Mouse (Mus musculus) B cell, adult 2 months (primary cell): ENCODE measurements around the gene Trpm3.

Experiments used
- DNase-seq, 2 experiments: peaks; one replicate each; pipeline ENCODE4 v3.0.0; 2022

Trpm3 gene

DNA sequence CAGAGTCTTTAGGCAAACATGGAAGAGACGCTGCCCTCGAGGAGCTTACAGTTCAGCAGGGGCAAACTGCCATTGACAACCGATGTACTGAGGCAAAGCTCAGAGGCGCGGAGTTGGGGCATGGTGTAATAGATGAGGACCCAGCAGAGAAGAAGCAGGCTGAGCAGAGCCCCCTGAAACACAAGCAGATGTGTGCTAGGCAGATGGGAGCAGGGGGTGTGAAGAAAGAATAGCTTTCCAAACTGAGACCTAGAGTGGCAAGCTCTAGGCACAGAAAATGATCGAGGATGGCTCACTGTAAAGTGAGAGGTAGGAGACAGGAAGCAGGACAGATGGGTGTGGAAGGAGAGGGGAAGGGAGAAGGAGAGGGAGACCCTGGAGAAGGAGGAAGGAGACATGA lies 792.2 kb downstream of the Trpm3 start:
- no peak for DNase-seq

DNA sequence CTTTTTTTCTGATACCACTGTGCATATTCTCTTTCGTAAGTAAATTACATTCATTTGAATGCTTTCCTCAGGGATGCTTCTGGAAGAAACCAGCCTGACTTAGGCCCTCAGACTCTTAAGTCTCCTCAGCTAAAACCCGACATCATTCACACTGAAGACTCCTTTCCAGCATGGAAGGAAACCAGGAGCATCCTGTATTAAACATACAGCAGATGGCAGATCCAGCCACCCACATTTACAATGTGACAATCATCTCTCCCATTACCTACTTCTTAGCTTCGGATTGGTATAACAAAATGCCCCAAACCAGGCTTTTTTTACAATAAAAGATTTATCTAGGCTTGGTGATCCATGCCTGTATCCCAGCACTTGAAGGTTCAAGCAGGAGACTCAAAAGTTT lies 796.2 kb downstream of the Trpm3 start:
- no peak for DNase-seq

DNA sequence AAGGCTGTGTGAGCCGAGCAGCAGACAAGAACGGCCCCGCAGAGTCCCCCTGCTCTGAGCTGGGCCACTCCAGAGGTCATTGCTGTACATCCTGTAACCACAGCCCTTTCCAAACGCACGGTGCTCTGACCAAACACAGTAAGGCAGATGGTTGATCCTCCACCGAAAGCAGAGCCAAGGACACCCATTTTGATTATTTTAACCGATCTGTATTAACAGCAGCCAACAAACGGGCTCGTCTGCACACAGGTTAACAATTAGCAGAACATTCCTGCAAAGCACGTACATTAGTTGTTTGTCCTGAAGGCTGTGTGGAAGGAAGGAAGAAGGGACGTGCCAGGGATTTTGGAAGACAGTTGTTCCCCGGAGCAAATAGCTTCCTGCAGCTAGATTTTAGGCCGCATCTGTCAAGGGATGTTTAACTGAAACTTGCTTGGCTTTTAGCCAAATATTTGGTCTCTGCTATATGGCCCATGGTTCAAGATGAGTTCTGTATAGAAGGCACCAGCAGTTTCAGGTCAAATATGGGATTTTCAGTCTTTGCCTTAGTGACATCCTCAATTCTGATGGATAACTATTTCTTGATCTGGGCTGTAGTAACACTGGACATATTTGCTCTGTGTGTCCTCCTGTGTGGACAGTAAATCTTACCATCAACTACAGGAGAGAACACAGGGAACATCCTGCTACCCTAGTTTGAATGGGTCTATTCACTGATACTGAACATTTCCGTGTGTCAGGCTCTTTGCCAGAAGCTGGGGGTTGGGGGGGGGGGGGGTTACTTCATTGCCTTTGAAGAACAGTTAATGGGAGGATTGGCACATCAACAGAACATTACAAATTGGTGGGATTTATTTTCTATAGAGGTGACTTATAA lies 800.2 kb downstream of the Trpm3 start:
- no peak for DNase-seq

GRCm38 (mm10) chr19:22939836-22940235 lies 801.0 kb downstream of the Trpm3 start:
- no peak for DNase-seq

- DNase-seq, result no peak
These were observed 801.6 kb downstream of the Trpm3 start for GRCm38 (mm10) chr19:22940487-22940886.

DNA sequence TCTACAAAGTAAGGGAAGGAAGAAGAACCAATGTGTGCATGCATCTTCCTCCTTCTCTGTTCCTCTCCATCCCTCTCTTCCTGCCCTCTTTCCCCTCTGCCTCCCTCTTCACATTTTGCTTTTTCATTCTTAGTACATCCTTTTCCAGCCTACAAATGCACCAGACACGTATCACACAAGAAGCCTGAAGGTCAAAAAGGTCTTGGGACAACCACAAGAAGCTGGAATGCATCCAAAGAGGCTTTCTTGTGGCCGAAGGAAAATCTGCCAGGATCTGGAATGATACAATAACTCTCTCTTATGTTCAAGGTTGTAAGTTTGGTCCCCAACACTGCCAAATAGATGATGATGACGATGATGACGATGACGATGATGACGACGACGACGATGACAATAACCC lies 802.1 kb downstream of the Trpm3 start:
- no peak for DNase-seq

GRCm38 (mm10) chr19:22952480-22952879 lies 813.6 kb downstream of the Trpm3 start:
- DNase-seq, result no peak

DNA sequence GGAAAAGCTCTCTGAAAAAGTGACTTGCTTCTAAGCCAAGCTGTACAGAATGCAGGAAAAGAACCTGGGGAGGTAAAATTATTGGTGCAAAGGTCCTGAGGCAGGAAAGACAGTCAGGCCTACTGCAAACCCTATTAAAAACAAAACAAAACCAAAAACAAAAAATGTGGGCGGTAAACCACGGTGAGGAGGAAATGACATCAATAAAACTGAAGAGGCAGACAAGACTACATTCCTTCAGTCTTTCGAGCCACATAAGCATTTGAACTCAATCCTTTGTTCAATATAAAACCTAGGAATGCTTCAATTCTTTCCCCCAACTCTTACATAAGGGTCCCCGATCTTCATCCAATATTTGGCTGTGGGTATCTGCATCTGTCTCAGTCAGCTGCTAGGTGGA lies 814.3 kb downstream of the Trpm3 start:
- DNase-seq, result no peak

DNA sequence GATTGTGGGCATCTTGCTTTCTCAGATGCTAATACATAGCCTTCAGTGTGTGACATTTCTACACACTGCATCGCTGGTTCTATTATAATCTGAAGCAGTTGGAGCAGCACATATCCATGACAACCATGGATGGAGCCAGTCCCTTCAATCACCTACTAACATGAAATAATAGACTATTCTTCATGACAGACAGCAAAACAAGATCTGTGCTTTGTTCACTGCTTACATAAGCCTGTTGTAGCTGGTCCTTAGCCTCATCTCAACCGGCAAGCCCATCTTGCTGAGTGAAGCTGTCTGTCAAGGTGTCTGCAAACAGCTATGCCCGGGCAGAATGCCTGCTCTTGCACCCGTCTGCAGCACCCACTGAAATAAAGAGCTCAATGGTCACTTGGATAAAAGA lies 819.6 kb downstream of the Trpm3 start:
- DNase-seq, result no peak

DNA sequence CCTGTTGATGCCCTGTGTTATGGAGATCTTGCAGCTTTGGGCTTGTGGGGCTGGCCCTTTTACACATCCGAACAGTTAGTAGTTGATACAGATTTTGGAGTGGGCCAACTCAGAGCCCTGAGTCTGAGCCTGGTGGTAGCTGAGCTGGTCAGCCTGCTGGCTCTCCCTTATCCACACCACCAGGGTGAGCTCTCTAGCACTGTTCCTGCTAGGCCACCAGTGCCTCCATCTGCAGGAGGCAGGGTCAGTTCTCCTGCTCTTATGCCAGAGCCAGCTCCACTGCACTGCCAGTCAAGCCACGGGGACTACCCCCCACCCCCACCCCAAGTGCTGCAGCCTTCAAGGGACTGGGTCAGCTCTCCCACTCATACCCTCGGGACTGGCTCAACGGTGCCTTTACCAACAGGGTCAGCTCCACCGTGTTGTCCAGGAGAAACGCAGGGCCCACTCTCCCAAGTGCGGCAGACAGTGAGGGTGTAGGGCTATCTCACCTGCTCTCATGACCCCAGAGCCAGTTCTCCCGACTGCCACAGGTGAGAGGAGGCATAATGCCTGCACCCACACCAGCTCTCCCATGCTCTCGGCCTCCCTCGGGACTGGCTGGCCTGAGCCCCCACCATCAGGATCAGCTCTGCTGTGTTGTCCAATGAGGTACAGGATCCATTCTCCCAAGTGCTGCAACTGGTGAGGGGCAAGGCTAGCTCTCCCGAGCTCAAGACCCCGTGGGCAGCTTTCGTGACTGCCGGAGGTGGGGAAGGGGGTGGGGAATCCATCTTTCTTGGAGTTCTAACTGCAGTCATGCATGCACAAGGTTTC lies 821.8 kb downstream of the Trpm3 start:
- DNase-seq, result no peak

DNA sequence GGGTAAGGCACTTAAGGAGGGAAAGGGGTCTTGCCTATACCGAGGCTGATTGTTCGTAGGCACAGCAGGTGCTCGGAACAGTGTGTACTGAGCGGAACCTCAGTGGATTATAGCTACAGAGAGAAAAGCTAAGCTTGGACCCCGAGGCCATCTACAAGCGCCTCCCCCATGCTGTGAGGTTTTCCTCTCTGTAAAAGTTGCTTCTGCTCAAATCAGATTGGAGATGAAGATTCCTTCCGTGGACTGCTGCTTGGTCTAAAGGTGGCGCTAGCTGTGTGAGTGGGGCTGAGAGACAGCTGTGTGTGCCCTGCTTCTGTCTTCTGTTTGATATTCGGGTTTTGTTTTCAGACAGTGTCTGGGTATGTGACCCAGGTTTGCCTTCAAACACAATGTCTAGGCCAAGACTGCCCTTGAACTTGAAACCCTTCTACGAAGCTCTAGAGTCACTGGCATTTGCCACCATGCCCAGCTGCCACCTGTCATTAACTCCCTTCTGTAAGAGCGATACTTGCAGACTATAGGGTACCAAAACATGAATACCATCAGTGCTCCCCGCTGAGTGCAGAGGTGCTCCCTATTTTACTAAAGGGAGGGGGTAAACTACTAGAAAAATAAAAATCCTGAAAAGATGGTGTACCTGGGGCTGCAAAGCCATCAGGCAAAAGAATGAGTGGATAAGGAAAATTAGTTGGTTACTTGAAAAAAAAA lies 823.3 kb downstream of the Trpm3 start:
- DNase-seq, result no peak

DNA sequence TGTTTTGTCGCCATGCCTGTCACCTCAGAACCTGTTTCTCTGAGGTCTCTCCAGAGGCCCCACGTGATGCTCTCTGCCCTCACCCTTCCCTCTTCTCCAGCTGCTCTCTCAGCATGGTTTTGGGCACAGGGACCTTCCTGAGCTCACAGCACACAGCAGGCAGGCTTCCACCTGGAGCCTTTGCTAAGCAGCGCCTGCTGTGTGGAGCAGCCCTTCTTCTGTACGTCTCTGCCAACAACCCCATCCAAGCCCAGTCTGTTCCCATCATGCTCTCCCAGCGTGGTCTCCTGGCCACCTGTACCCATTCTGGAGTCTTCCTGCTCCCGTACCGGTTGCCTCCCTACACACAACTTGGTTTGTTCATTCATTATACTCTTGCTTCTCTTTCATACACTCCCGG lies 823.9 kb downstream of the Trpm3 start:
- DNase-seq, result no peak

DNA sequence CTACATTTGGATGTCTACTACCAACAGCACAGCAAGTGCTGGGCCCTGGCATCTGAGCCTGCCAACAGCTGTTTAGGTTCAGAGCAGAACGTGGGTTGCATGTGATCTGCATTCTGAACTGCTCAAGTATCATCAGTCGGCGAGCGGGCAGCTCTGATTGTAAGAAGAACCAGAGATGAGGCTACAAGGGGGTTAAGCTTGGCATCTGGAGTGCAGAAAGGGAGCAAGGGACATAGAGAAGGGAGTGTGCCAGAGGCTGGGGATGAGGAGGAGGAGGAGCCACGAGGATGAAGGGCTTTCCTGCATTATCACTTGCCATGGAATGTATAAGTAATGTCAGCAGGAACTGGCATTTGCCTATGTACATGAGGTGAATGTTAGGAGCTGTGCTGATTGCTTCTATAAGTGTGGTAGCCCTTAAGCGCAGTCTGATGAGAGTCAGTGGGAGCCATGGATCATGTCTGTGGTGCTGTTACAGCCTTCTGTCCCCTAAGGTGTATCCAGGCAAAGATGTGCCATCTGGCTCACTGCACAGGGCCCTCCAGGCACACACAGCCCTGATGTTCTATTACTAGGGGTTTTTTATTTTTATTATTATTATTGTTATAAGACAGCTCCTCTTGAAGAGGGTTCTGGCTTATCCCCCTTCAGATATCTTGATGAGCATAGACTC lies 825.0 kb downstream of the Trpm3 start:
- DNase-seq, result no peak

GRCm38 (mm10) chr19:22965470-22965869 lies 826.6 kb downstream of the Trpm3 start:
- DNase-seq, result no peak

DNA sequence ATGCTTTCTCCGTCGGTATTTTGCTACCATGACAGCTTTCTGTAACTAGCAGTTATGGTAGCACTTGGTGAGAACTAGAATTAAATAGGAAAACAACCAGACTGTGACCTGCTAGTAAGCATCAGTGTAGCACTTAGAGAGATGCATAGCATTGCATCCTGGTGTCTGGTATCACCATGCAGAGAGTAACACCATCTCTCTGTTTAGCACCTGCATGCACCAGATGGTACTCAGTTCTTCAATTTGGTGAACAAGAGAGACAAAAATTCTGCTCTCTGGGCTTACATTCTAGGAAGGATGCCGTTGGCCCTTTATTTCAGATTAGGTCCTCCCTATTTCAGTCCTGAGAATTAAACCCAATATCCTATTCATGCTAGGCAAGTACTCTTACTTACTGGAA lies 834.4 kb downstream of the Trpm3 start:
- no peak for DNase-seq

GRCm38 (mm10) chr19:22973727-22974126 lies 834.9 kb downstream of the Trpm3 start:
- no peak for DNase-seq

DNA sequence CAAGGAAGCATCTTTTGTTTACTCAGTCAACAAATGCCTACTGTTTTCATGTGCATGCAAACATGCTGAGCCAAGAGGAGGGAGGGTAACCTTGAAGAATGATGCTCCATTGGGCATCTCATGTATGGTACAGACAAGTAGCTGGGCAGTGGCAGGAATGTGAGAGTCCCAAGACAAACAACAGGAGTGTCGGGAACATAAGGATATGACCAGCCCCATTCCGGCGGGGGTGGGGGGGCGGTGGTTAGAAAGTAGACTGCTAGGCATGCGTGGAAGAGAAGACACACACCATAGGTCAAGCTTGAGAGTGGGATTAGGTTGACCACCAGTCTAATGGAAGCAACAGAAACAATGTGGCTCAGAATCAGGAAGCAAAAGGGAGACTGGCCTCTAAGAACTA lies 837.0 kb downstream of the Trpm3 start:
- DNase-seq, result no peak

- DNase-seq, result no peak
These were observed 838.7 kb downstream of the Trpm3 start for GRCm38 (mm10) chr19:22977508-22977907.

GRCm38 (mm10) chr19:22978763-22979162 lies 839.9 kb downstream of the Trpm3 start:
- no peak for DNase-seq

DNA sequence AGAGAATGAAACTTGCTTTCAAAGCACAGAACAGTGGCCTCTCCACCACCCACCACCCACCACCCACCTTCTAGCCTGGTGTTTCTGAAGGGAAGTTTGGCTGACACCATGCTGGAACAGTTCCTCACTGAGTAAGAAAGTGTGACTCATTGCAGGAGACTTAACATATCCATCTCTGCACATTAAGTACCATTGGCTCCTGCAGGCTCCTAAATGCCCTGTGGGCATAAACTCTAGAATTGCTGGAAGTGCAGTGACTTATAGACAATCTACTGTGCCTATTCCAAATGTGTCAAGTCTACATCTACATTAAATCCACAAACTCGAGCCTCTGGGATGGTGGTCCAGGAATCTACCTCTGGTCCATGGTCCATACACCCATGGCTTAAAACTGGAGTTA lies 840.3 kb downstream of the Trpm3 start:
- no peak for DNase-seq

DNA sequence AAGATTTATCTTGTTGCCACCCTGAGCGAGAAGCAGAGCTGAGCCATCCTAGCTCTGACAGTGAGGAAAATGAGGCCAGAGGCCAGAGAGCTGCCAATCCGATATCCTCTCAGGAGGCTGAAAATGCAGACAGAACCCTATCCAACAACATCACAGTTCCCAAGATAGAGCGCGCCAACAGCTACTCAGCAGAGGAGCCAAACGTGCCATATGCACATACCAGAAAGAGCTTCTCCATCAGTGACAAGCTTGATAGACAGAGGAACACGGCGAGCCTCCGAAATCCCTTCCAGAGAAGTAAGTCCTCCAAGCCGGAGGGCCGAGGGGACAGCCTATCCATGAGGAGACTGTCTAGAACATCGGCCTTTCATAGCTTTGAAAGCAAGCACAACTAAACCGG lies 849.1 kb downstream of the Trpm3 start:
- no peak for DNase-seq

- no peak for DNase-seq
These were observed 855.1 kb downstream of the Trpm3 start for GRCm38 (mm10) chr19:22993946-22994345.

GRCm38 (mm10) chr19:22994531-22994930 lies 855.7 kb downstream of the Trpm3 start:
- no peak for DNase-seq
